Mouse (Mus musculus) testis, adult 2 months (tissue): ENCODE data around the gene Gtf3c5. TPM values are rescaled to one million over a fixed set of nuclear protein-coding genes. Genes with fewer than 3 reads are reported as not detected.

Source experiments
- H3K27ac ChIP-seq: fragments of 200-500 bp; 2 replicates; pipeline ENCODE4 v1.5.1; 2012; ENCODE audit warnings: low read depth, low read length; ENCODE audit not compliant: control insufficient read depth, insufficient read depth
- H3K27me3 ChIP-seq: fragments of 200-500 bp; 2 replicates; pipeline ENCODE4 v1.6.1; 2012; ENCODE audit warnings: mild to moderate bottlenecking, low read length, moderate library complexity; ENCODE audit not compliant: control insufficient read depth, insufficient read depth
- H3K36me3 ChIP-seq: fragments of 200-500 bp; 2 replicates; pipeline ENCODE4 v1.6.1; 2012; ENCODE audit warnings: mild to moderate bottlenecking, low read length; ENCODE audit not compliant: control insufficient read depth, insufficient read depth
- H3K4me1 ChIP-seq: fragments of 200-500 bp; 2 replicates; pipeline ENCODE4 v1.6.1; 2012; ENCODE audit warnings: low read length; ENCODE audit not compliant: control insufficient read depth, insufficient read depth
- H3K4me3 ChIP-seq: fragments of 200-500 bp; 2 replicates; pipeline ENCODE4 v1.5.1; 2012; ENCODE audit warnings: low read depth, mild to moderate bottlenecking, low read length, moderate library complexity, mixed read lengths; ENCODE audit not compliant: control insufficient read depth
- CTCF ChIP-seq: fragments of 200-500 bp; IDR thresholded peaks from 2 replicates; pipeline ENCODE4 v1.5.1; 2012; ENCODE audit warnings: low read depth, mild to moderate bottlenecking, inconsistent platforms, low read length, moderate library complexity; ENCODE audit not compliant: control insufficient read depth, insufficient read depth, insufficient replicate concordance
- POLR2A ChIP-seq: fragments of 200-500 bp; IDR thresholded peaks from 2 replicates; pipeline ENCODE4 v1.6.1; 2012; ENCODE audit warnings: low read depth, mild to moderate bottlenecking, inconsistent platforms, low read length, moderate library complexity; ENCODE audit not compliant: control insufficient read depth
- polyA plus RNA-seq: library from polyadenylated mRNA; depleted of rRNA; stranded (reverse); fragments of >200 nt; gene quantifications from 2 replicates; pipeline ENCODE4 v1.2.3, GENCODE M21; 2012

Gene Gtf3c5
- polyA plus RNA-seq, 1 experiment, result 17.3 TPM

GRCm38 (mm10) chr2:28621664-28622171 lies 38.2 kb upstream of the Gtf3c5 start, which contains the start of gene Gfi1b:
Gene Gfi1b (minus strand): TSS chr2:28621982.
- H3K36me3 ChIP-seq, result no peaks in the 10 kb centered on the region
- TF ChIP-seq POLR2A (no peak), CTCF (no peak)
- no peaks in the 10 kb centered on the region for H3K27me3 ChIP-seq
- H3K4me3 ChIP-seq, result no peak within 1 kb of the TSS
- H3K27ac ChIP-seq, result no peak within 1 kb of the TSS
- no peaks in the 10 kb centered on the region for H3K4me1 ChIP-seq

- Histone ChIP-seq H3K4me1 (no peaks in the 10 kb centered on the region), H3K27me3 (no peaks in the 10 kb centered on the region), H3K36me3 (no peaks in the 10 kb centered on the region), H3K27ac (no peak overlapping the region), H3K4me3 (no peak overlapping the region)
- TF ChIP-seq CTCF (no peak), POLR2A (no peak)
These were observed 37.6 kb upstream of the Gtf3c5 start for GRCm38 (mm10) chr2:28621111-28621510.

DNA sequence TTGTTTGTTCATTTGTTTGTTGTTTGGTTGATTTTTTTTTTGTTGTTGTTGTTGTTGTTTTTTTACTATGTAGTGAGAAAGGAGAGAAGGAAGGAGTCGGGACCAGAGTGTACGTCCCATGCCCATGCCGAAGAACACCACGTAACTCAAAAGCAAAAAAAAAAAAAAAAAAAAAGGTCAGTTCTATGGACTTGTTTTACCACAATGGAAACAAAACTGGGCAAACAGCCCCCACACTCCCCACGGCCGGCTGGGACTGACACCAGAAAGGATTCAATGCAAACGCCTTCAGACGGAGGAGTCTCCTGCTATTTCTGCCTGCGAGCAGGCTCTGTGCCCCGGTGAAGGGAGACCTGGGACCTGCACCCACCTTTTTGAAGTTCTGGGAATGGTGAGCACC lies 37.0 kb upstream of the Gtf3c5 start:
- TF ChIP-seq POLR2A, result no peak
- no peak for TF ChIP-seq CTCF
- H3K36me3 ChIP-seq, result no peaks in the 10 kb centered on the region
- no peak overlapping the region for H3K4me3 ChIP-seq
- no peak overlapping the region for H3K27ac ChIP-seq
- H3K27me3 ChIP-seq, result no peaks in the 10 kb centered on the region
- no peaks in the 10 kb centered on the region for H3K4me1 ChIP-seq

DNA sequence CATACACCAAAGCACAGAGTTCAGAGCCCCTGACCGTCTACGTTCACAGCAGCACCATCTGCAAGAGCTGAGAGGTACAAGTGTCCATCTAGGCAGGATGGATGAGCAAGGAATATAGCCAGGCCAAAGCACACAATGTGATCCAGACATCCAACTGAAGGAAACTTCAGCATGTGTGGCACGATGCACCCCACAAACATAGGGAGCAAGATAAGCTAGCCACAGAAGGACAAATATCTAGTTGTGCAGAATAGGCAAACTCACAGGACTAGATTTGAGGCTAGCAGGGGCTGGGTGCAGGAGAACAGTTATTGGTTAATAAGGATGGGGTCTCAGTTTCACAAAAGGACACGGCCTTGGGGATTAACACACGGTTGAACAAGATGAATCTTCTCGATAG lies 35.8 kb upstream of the Gtf3c5 start:
- H3K27me3 ChIP-seq, result no peaks in the 10 kb centered on the region

DNA sequence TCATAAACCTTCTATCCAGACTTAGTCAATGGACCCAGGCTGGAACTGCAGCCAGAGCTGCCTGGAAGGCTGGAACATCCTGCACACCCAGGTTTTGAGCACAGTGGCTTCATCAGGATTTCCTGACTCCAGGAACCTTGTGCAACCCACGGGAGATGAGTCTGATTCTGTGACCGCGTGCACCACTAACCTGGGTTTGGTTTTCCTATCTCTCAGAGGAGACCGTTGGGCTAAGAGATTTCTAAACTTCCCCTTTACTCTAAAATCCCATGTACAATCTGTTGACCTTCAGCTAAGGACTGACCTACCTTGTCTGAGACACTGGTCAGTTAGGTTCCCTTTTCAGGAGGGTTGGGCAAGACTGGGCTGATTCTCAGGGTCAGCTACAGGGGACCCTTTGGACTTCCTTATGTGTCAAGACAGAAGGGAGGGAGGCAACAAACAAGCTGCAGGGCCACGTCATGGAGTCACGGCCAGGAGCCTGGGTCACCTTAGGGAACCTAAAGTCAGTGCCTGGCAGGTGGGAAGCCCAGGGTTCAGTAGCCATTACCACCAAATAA lies 35.3 kb upstream of the Gtf3c5 start:
- TF ChIP-seq CTCF (no peak), POLR2A (no peak)
- Histone ChIP-seq H3K4me3 (no peak overlapping the region), H3K36me3 (no peaks in the 10 kb centered on the region), H3K27ac (no peak overlapping the region), H3K4me1 (no peaks in the 10 kb centered on the region), H3K27me3 (no peaks in the 10 kb centered on the region)

More for the DNA sequence above, 35.8 kb upstream of the Gtf3c5 start:
- H3K36me3 ChIP-seq, result no peaks in the 10 kb centered on the region
- TF ChIP-seq CTCF, result no peak
- no peak for TF ChIP-seq POLR2A
- no peak overlapping the region for H3K4me3 ChIP-seq
- H3K4me1 ChIP-seq, result no peaks in the 10 kb centered on the region
- no peak overlapping the region for H3K27ac ChIP-seq

- Histone ChIP-seq H3K27ac (no peak overlapping the region), H3K4me3 (no peak overlapping the region), H3K4me1 (no peaks in the 10 kb centered on the region), H3K36me3 (no peaks in the 10 kb centered on the region), H3K27me3 (no peaks in the 10 kb centered on the region)
- no peak for TF ChIP-seq POLR2A
- TF ChIP-seq CTCF, result no peak
These were observed 34.2 kb upstream of the Gtf3c5 start for GRCm38 (mm10) chr2:28617498-28618486.

DNA sequence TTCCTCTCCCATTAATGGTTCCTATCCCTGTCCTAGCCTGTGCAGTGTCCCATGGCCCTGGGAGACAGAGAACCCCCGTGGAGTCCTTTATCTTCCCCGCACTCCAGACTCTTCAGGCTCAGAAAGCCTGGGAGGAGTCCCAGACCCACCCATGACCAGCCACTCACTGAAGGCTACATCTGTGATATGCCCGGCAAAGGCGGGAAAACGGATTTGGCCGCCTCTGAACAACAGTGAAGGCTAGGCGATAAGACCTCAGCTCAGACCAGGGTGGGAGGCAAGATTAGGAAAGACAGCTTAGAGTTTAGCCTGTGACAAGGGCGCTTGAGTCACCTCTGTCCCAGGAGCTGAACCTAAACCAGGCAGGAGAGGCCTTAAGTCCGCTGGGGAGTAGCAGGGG lies 33.3 kb upstream of the Gtf3c5 start:
- no peak for TF ChIP-seq POLR2A
- no peak for TF ChIP-seq CTCF
- no peaks in the 10 kb centered on the region for H3K27me3 ChIP-seq

More for the DNA sequence above, 33.3 kb upstream of the Gtf3c5 start:
- Histone ChIP-seq H3K4me3 (no peak overlapping the region), H3K36me3 (no peaks in the 10 kb centered on the region), H3K4me1 (no peaks in the 10 kb centered on the region; the same call in 1 of the 2 replicates), H3K27ac (no peak overlapping the region)
